ENCODE assay signal across 25 mouse cellular contexts in the genomic region with DNA sequence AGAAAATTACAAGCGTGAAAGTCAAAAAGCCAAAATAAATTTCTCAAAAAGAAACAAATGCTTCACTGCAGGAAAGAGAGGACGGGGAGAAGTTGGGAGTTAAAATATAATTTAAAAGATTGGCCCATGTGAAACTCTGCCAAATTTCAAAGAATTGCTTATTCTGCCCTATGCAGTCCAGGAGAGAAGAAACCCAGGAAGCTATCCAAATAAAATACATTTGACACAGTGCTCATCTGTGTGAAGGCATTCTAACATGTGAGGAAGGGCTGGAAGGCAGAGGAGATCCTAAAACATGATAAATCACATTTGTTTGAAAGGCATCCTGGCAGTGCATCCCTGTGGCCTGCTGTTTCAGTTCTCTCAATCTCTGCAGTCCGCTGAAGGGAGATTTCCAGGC.
A peak's percentile ranks its signal among the peaks of the same experiment; 100 is the strongest.
DNase-seq lines count a peak whose midpoint lies in the region; ATAC-seq and TF ChIP-seq lines count a peak whose summit lies in the region.
"Had no signal": no experiment of that assay in that cellular context is flagged by ENCODE, and none has a peak within 500 bp of the region (broad histone marks: within the 10 kb centered on the region; RNA-seq: fewer than 3 reads in every experiment).

No protein-coding gene starts in this region.

- no peak for ATAC-seq in lung, embryonic 14.5 days (ENCODE audit: insufficient read depth)
- no peak for ATAC-seq in embryonic facial prominence, embryonic 14.5 days (ENCODE audit: low read depth)
- ATAC-seq in megakaryocyte progenitor cell, adult 5-6 weeks (replicated peaks; ENCODE audit: poor library complexity): no peak
- ATAC-seq: activated CD4-positive, CD25-positive, alpha-beta regulatory T cell, adult 4 months; forebrain, embryonic 13.5 days; forebrain, embryonic 15.5 days; forebrain, postnatal 0 days; Patski had no signal

- DNase-seq in lung, embryonic 14.5 days: peak; percentile 32
- no peak for DNase-seq in lung, adult 2 months
- DNase-seq in NIH3T3 (ENCODE audit: low read depth): peak; percentile 74
- DNase-seq in embryonic facial prominence, embryonic 14.5 days (ENCODE audit: low spot score): peak; percentile 70
- DNase-seq in limb, embryonic 10.5 days (ENCODE audit: low spot score): peak; percentile 23
- no peak for DNase-seq in thymus, adult 18-20 months
- no peak for DNase-seq in forebrain, embryonic 10.5 days (ENCODE audit: extremely low spot score, low spot score)
- DNase-seq: adrenal gland, adult 2 months; adrenal gland, postnatal 10 days; adrenal gland, postnatal 25 days; cerebellum, adult 11 months; cerebellum, adult 18-20 months; cerebellum, adult 8-10 months; cerebellum, adult 9-11 months; cerebellum, postnatal 14 days; cerebellum, postnatal 36 days; embryo, embryonic 11 days; forebrain, postnatal 0 days had no signal

- no peaks in the 10 kb centered on the region for H3K9me3 ChIP-seq in lung, embryonic 14.5 days (ENCODE audit: low read depth, low read length)
- no peaks in the 10 kb centered on the region for H3K9me3 ChIP-seq in embryonic facial prominence, embryonic 14.5 days (ENCODE audit: control insufficient read depth, low read length)
- H3K9me3 ChIP-seq in limb, embryonic 10.5 days (replicated peaks): no peaks in the 10 kb centered on the region
- no peaks in the 10 kb centered on the region for H3K9me3 ChIP-seq in forebrain, embryonic 10.5 days
- H3K9me3 ChIP-seq: embryonic facial prominence, embryonic 12.5 days; forebrain, embryonic 13.5 days; forebrain, embryonic 15.5 days had no signal

- H3K4me3 ChIP-seq in lung, embryonic 14.5 days (ENCODE audit: low read depth, low read length): no peak overlapping the region
- H3K4me3 ChIP-seq in lung, adult 2 months (replicated peaks; ENCODE audit: extremely low read depth, low read depth, low read length): no peak overlapping the region
- no peak overlapping the region for H3K4me3 ChIP-seq in embryonic facial prominence, embryonic 14.5 days (ENCODE audit: low read depth, low read length)
- H3K4me3 ChIP-seq in limb, embryonic 10.5 days: no peak overlapping the region
- no peak overlapping the region for H3K4me3 ChIP-seq in forebrain, embryonic 10.5 days
- H3K4me3 ChIP-seq: embryonic facial prominence, embryonic 12.5 days; erythroblast, embryonic 14.5 days; forebrain, embryonic 13.5 days; forebrain, embryonic 15.5 days had no signal

- H3K27ac ChIP-seq in lung, embryonic 14.5 days (ENCODE audit: low read depth): no peak overlapping the region
- peak overlapping the region; percentile 50; the same call in 1 of the 2 replicates for H3K27ac ChIP-seq in embryonic facial prominence, embryonic 14.5 days (replicated peaks; ENCODE audit: low read depth, low read length)
- no peak overlapping the region for H3K27ac ChIP-seq in limb, embryonic 10.5 days
- H3K27ac ChIP-seq in forebrain, embryonic 10.5 days: no peak overlapping the region
- H3K27ac ChIP-seq: embryonic facial prominence, embryonic 12.5 days; forebrain, embryonic 13.5 days; forebrain, embryonic 15.5 days had no signal

- H3K36me3 ChIP-seq in lung, embryonic 14.5 days (ENCODE audit: insufficient read depth): no peaks in the 10 kb centered on the region
- H3K36me3 ChIP-seq in embryonic facial prominence, embryonic 14.5 days (ENCODE audit: control insufficient read depth, insufficient read depth, low read length): no peaks in the 10 kb centered on the region
- H3K36me3 ChIP-seq in limb, embryonic 10.5 days: no peaks in the 10 kb centered on the region
- no peaks in the 10 kb centered on the region for H3K36me3 ChIP-seq in forebrain, embryonic 10.5 days (replicated peaks)
- H3K36me3 ChIP-seq: embryonic facial prominence, embryonic 12.5 days; forebrain, embryonic 15.5 days had no signal

- no peak overlapping the region for H3K9ac ChIP-seq in lung, embryonic 14.5 days
- H3K9ac ChIP-seq in embryonic facial prominence, embryonic 14.5 days (ENCODE audit: low read depth, low read length): no peak overlapping the region
- H3K9ac ChIP-seq: embryonic facial prominence, embryonic 12.5 days; forebrain, embryonic 13.5 days; forebrain, embryonic 15.5 days; forebrain, postnatal 0 days had no signal

- H3K4me2 ChIP-seq in lung, embryonic 14.5 days: no peak overlapping the region
- H3K4me2 ChIP-seq in embryonic facial prominence, embryonic 14.5 days (ENCODE audit: low read depth, low read length): no peak overlapping the region
- H3K4me2 ChIP-seq: embryonic facial prominence, embryonic 12.5 days; forebrain, embryonic 13.5 days; forebrain, embryonic 15.5 days had no signal

- H3K4me1 ChIP-seq in lung, embryonic 14.5 days (ENCODE audit: insufficient read depth): no peaks in the 10 kb centered on the region
- no peaks in the 10 kb centered on the region for H3K4me1 ChIP-seq in lung, adult 2 months (ENCODE audit: control insufficient read depth, insufficient read depth, low read length)
- H3K4me1 ChIP-seq in embryonic facial prominence, embryonic 14.5 days (ENCODE audit: control insufficient read depth, insufficient read depth, low read length): peaks cover 5% of the 10 kb centered on the region; the same call in 1 of the 2 replicates
- H3K4me1 ChIP-seq in limb, embryonic 10.5 days: peaks cover 20% of the 10 kb centered on the region
- no peaks in the 10 kb centered on the region for H3K4me1 ChIP-seq in forebrain, embryonic 10.5 days
- H3K4me1 ChIP-seq: forebrain, embryonic 13.5 days; forebrain, embryonic 15.5 days had no signal

- no peak for TF ChIP-seq POLR2A in lung, adult 2 months (IDR thresholded peaks at IDR 0.05; ENCODE audit: borderline replicate concordance, extremely low read depth, low read depth, low read length)

- no peaks in the 10 kb centered on the region for H3K27me3 ChIP-seq in lung, embryonic 14.5 days (ENCODE audit: insufficient read depth, low read length)
- H3K27me3 ChIP-seq in embryonic facial prominence, embryonic 14.5 days (replicated peaks; ENCODE audit: control insufficient read depth, insufficient read depth, low read length): no peaks in the 10 kb centered on the region
- no peaks in the 10 kb centered on the region for H3K27me3 ChIP-seq in limb, embryonic 10.5 days (ENCODE audit: low read depth, poor library complexity, severe bottlenecking)
- no peaks in the 10 kb centered on the region for H3K27me3 ChIP-seq in forebrain, embryonic 10.5 days (ENCODE audit: poor library complexity, severe bottlenecking)
- H3K27me3 ChIP-seq: embryonic facial prominence, embryonic 12.5 days; forebrain, embryonic 13.5 days; forebrain, embryonic 15.5 days; Patski had no signal

- no peak for TF ChIP-seq CTCF in lung, embryonic 14.5 days (IDR thresholded peaks at IDR 0.05; ENCODE audit: low read depth)
- no peak for TF ChIP-seq CTCF in lung, adult 2 months (IDR thresholded peaks at IDR 0.05; ENCODE audit: insufficient read depth, low read length)

- 58% methylated on average over 3 of the region's 3 CpGs for WGBS in lung, embryonic 14.5 days
- WGBS in lung, adult 2 months: 72% methylated on average over 3 of the region's 3 CpGs
- WGBS in embryonic facial prominence, embryonic 14.5 days: 50% methylated on average over 3 of the region's 3 CpGs
- 89% methylated on average over 3 of the region's 3 CpGs for WGBS in limb, embryonic 10.5 days
- 84% methylated on average over 3 of the region's 3 CpGs for WGBS in forebrain, embryonic 10.5 days

Comparison
In these comparisons a context has a peak if more than half of its experiments do, and no peak if none do; other contexts are left out.
1. DNase-seq: peak in lung, embryonic 14.5 days (single experiment), NIH3T3 (single experiment), embryonic facial prominence, embryonic 14.5 days (single experiment) and limb, embryonic 10.5 days (single experiment); none in lung, adult 2 months (single experiment), thymus, adult 18-20 months (0 of 2) and forebrain, embryonic 10.5 days (single experiment).